Mouse (Mus musculus): ENCODE data around the gene Tmx1. TPM values are rescaled to one million over a fixed set of nuclear protein-coding genes. Genes with fewer than 3 reads are reported as not detected.

Tmx1 gene
- total RNA-seq, 4 experiments from 2014 or later = 8.3 to 11.5 (median 11.0) TPM

DNA sequence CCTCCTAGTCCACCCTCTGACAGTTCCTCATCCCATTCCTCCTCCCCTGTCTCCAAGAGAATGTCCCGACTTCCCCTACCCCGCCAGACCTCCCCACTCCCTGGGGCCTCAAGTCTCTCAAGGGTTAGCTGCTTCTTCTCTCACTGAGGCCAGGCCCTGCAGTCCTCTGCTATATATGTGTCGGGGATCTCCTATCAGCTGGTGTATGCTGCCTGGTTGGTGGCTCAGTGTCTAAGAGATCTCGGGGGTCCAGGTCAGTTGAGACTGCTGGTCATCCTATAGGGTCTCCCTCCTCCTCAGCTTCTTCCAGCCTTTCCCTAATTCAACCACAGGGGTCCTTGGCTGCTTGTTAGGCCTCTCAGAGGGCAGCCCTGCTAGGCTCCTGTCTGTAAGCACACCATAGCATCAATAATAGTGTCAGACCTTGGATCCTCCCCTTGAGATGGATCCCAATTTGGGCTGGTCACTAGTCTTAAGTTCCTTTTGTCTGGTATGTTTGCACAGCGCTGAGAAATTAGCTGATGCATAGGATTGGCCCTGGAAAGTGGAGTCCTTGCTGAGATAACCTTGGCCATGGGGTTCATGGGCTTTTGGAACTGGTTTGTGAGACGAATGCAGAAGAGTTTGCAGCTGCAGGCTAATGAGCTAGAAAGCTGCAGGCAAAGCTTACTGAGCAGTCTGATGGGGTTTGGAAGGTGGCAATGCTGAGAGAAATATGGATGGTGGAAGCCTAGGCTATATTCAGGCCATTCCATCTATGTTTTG, 34.0 kb downstream of the Tmx1 start:
- no peak for DNase-seq (ENCODE audit: low spot score in 2 of 2)

DNA sequence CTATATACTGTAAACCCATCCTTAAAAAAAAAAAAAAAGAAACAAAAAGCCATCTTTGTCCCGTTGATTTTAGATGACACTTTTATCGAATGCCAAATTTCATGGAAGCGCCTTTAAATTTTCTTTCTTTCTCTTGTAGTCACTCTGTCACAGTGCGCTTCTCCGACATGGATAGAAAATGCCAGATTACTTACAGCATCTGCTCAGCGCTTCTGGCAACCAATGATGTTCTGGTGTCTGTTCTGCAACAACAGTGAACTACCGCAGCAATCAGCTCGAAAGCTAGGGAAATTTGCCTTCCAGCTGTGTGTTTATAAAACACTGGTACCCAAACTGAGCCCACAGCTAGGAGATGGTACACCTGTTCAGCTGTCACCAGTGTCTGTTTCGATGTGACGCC, 39.5 kb downstream of the Tmx1 start:
- no peak for DNase-seq (ENCODE audit: low spot score in 2 of 2)

DNA sequence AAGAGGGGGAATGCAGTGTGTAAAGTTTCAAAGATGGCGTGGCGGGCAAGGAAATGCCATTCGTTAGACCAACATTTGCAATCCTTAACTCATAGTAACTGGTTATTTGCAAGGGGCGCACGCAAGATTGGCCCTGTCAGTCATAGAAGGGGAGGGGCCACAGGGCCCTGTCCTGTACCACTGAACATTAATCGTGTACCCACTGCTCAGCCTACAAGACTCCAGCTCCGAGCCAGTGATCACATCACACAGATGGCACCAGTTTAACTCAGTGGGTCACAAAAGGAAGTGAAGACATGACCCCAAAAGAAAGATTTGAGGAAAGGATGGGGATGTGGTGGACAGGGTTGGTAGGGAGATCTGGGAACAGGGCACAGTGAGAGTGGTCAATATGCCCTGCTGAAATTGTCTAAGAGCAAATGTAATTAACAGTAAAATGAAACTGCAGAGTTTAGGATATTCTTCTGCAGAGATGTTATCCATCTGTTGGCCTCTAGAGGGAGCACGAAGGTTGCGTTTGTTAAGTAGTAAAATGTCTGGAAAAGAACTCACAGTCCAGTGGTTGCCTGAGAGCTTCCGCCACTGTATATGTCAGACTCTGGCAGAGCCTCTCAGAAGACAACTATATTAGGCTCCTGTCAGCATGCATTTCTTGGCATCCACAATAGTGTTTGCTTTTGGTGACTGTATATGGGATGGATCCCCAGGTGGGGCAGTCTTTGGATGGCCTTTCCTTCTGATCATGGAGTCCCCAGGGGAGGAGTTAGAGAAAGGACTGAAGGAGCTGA, 41.8 kb downstream of the Tmx1 start:
- no peak for DNase-seq (ENCODE audit: low spot score in 2 of 2)

DNA sequence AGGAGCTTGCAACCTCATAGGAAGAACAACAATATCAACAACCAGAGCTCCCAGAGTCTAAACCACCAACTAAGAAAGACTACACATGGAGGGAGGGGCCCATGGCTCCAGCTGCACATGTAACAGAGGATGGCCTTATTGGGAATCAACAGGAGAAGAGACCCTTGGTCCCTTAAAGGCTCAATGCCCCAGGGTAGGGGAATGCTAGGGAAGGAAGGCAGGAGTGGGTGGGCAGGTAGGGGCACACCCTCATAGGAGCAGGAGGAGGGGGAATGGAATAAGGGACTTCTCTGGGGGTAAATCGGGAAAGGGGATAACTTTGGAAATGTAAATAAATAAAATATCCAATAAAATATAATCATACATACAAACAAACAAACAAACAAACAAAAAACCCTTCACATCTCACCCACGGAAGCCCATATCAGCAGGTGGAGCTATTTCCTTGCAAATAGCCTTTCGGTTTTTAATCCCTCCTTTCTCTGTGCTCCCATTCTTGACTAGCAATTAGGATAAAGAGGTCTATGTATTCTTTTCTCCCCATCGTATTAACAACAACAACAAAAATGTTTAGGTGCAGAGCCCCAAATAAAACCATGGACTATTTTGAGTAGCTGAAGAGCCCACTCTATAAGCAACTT, 42.5 kb downstream of the Tmx1 start:
- no peak for DNase-seq (ENCODE audit: low spot score in 2 of 2)

DNA sequence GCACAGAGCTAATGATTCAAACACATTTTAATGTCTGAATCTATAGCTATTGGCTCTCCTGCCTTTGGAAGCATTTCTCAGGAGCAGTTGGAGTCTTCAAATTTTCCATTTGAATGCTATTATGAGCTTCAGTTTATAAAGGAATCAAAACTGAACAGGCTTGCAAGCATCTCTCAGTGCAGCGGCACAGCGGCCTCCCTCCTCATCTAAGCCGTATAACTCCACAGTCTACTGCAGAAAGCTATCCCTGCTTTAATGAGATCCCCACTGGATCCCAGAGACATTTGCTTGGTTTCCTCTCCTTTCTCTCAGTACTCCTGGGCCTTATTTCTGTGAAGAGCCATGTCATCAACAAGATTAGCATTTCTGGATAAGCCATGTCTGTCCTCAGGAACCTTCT, 45.2 kb downstream of the Tmx1 start:
- DNase-seq (ENCODE audit: low spot score in 2 of 2) = no peak

DNA sequence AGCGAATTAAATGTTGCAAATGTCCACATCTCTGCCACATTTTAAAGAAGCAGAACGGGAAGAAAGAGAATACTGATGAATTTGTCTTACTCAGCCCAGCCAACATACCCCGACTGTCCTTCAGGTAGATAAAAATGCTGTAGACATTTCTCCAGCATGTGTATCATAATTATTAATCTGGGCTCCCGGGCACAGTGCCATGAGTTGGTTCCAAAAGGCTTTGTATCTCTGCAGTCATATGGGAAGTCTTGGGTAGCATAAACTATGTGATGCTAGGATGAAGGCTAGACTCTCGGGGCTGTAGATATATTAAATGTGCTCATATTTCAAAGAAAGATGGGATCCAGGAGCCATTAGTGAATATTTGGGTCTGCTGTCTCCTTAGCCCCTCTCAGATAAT, 53.1 kb downstream of the Tmx1 start:
- DNase-seq (ENCODE audit: low spot score in 2 of 2) = no peak

DNA sequence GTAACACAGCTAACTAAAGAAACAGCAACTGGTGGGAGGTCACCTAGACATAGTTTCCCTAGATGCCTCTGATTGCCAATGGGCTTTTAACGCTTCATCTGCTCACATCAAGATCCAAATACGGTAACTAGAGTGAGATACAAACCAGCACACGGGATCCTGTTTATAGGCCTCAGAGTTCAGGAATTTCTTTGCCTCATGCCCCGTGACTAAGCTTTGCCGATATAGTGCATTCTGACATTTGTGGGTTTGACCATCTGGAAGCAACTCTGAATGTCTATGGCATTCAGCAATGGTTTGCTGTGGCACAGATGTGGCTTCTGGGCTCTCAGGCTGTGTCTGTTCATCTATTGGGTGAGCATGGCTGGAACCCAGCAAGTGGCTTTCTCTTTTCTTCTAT, 59.1 kb downstream of the Tmx1 start:
- no peak for DNase-seq (ENCODE audit: low spot score in 2 of 2)

DNA sequence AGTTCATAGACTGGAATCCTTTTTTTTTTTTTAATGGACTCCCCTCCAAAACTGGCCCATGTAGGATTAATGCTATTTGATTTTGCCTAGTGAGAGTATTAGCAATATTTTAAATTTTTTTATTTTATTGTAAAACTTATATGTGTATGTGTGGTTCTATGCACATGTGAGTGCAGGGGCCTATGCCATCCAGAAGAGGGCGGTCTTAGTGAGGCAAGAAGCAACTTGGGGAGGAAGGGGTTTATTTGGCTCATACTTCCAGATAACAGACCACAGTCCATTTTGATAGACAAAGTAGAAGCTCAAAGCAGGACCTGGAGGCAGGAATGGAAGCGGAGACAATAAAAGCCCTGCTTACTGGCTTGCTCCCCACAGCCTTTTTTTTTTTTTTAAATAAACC, 59.5 kb downstream of the Tmx1 start:
- DNase-seq (ENCODE audit: low spot score in 2 of 2) = no peak

Other genes starting within 250 kb of the Tmx1 start
- 1 to 10 TPM in 3 of 4 experiments, under 1 TPM in 1; 0.92 to 1.8 (median 1.4) TPM for gene Pygl, start 221.6 kb upstream of the Tmx1 start, total RNA-seq (2022)
- under 1 TPM in 3 of 4 experiments, not detected in 1; 0.10 to 0.13 (median 0.12) TPM for gene Trim9, start 105.5 kb upstream of the Tmx1 start, total RNA-seq (2022)